Mouse (Mus musculus) myocyte (in vitro differentiated cells): Measurements from ENCODE around the gene Mus81.

Source experiments
- CEBPB ChIP-seq: IDR thresholded peaks from 2 replicates; pipeline ENCODE4 v1.6.1; 2011; ENCODE audit warnings: mild to moderate bottlenecking, moderate library complexity; ENCODE audit not compliant: poor library complexity, insufficient read depth, severe bottlenecking
- E2F4 ChIP-seq: IDR thresholded peaks from one replicate; pipeline ENCODE4 v1.6.1; 2011; ENCODE audit warnings: mild to moderate bottlenecking, control low read depth, moderate library complexity; ENCODE audit not compliant: insufficient read depth
- MAX ChIP-seq: IDR thresholded peaks from one replicate; pipeline ENCODE4 v1.6.1; 2011; ENCODE audit warnings: low read depth, mild to moderate bottlenecking, control low read depth
- MYOD1 ChIP-seq, 3 experiments: IDR thresholded peaks; one replicate each; pipeline ENCODE4 v1.6.1; 2011; ENCODE audit warnings: control low read depth in 2 of 3, low read depth in 2 of 3, mild to moderate bottlenecking in 2 of 3, moderate library complexity in 1 of 3; ENCODE audit not compliant: insufficient read length in 2 of 3, control insufficient read depth in 1 of 3
- MYOG ChIP-seq, 3 experiments: IDR thresholded peaks; one replicate each; pipeline ENCODE4 v1.6.1; 2011; ENCODE audit warnings: control low read depth in 2 of 3, low read depth in 2 of 3, mild to moderate bottlenecking in 2 of 3; ENCODE audit not compliant: insufficient read length in 2 of 3, control insufficient read depth in 1 of 3, insufficient read depth in 1 of 3
- POLR2A ChIP-seq: IDR thresholded peaks from one replicate; pipeline ENCODE4 v1.6.1; 2011; ENCODE audit warnings: low read depth, mild to moderate bottlenecking, control low read depth, moderate library complexity; ENCODE audit not compliant: insufficient read length
- POLR2AphosphoS2 ChIP-seq: IDR thresholded peaks from one replicate; pipeline ENCODE4 v1.6.1; 2011; ENCODE audit warnings: low read depth, control low read depth; ENCODE audit not compliant: insufficient read length
- REST ChIP-seq: IDR thresholded peaks from one replicate; pipeline ENCODE4 v1.6.1; 2011; ENCODE audit warnings: mild to moderate bottlenecking, control low read depth, moderate library complexity; ENCODE audit not compliant: insufficient read depth, insufficient read length
- SRF ChIP-seq: IDR thresholded peaks from one replicate; pipeline ENCODE4 v1.6.1; 2011; ENCODE audit warnings: low read depth; ENCODE audit not compliant: control insufficient read depth, insufficient read length
- TCF12 ChIP-seq: IDR thresholded peaks from one replicate; pipeline ENCODE4 v1.6.1; 2011; ENCODE audit warnings: mild to moderate bottlenecking, control low read depth; ENCODE audit not compliant: poor library complexity, insufficient read depth, severe bottlenecking
- TCF3 ChIP-seq: IDR thresholded peaks from one replicate; pipeline ENCODE4 v1.6.1; 2011; ENCODE audit warnings: low read depth, control low read depth; ENCODE audit not compliant: insufficient read length
- USF1 ChIP-seq: IDR thresholded peaks from one replicate; pipeline ENCODE4 v1.6.1; 2011; ENCODE audit warnings: low read depth, mild to moderate bottlenecking, control low read depth, moderate library complexity

GRCm38 (mm10) chr19:5500330-5500875 is 12.2 kb upstream of the Mus81 start:
- no peak for TF ChIP-seq POLR2A
- no peak for TF ChIP-seq USF1
- no peak for TF ChIP-seq TCF12
- no peak for TF ChIP-seq E2F4
- TF ChIP-seq SRF, result no peak
- no peak for TF ChIP-seq MYOG (IDR thresholded peaks at IDR 0.05; ENCODE audit: control insufficient read depth in 1 of 3, insufficient read depth in 1 of 3, insufficient read length in 2 of 3, low read depth in 2 of 3)
- no peak for TF ChIP-seq MAX
- TF ChIP-seq MYOD1 (IDR thresholded peaks at IDR 0.05; ENCODE audit: control insufficient read depth in 1 of 3, insufficient read length in 2 of 3, low read depth in 2 of 3), result no peak
- TF ChIP-seq REST, result no peak
- TF ChIP-seq CEBPB, result no peak
- TF ChIP-seq POLR2AphosphoS2, result no peak
- TF ChIP-seq TCF3, result no peak
